Mouse (Mus musculus) spleen, adult 2 months (tissue): ENCODE measurements at regions not wholly inside any gene's neighbourhood (a gene's known extent, or its start where the extent isn't known, plus 50 kb on each side); places are given as distances from the start of the nearest gene placed in this dataset.

Experiments used
- CTCF ChIP-seq: fragments of 200-500 bp; IDR thresholded peaks from 2 replicates; pipeline ENCODE4 v1.5.1; 2011; ENCODE audit warnings: mild to moderate bottlenecking, inconsistent platforms; ENCODE audit not compliant: insufficient read depth, insufficient read length, insufficient replicate concordance; ENCODE audit errors: extremely low read depth
- POLR2A ChIP-seq: fragments of 200-500 bp; IDR thresholded peaks from 2 replicates; pipeline ENCODE4 v1.6.1; 2011; ENCODE audit warnings: low read depth, low read length, inconsistent platforms

DNA sequence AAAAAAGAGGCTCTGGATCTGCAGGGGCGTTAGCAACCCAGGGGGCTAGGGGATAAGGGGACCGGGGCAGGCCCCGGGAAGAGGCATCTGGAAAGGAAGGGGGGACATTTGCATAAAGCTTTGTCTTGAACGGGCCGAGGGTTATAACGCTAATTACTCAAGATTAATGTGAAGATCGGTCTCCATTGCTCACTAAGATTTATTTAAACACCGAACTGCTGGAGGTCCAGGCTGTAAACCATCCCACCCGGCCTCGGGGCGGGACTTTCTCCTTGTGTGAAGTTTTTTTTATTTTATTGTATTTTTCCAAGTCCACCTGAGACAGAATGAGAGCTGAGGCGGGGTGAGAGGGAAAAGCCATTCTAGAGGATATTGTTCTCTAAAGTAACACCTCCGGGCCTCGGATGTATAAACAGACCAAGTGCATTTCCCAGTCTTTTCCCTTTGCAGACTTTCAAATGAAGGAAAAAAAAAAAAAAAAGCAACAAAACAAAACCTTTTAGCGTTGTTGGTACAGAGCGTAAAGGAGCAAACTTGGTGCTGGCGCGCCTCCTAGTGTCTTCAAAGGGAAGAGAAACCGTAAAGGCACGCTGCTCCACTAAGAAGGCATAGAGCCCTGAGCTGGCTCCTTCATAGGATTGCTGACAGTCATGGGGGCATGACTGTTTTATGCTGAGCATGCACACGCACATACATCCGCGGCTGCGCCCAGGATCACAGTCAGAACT, 313.3 kb downstream of the Parp8 start:
- TF ChIP-seq CTCF (peak; percentile 40; the same call in 1 of the 2 replicates), POLR2A (no peak)
